Mouse (Mus musculus): Measurements from ENCODE around the gene Cacna2d2.

DNA sequence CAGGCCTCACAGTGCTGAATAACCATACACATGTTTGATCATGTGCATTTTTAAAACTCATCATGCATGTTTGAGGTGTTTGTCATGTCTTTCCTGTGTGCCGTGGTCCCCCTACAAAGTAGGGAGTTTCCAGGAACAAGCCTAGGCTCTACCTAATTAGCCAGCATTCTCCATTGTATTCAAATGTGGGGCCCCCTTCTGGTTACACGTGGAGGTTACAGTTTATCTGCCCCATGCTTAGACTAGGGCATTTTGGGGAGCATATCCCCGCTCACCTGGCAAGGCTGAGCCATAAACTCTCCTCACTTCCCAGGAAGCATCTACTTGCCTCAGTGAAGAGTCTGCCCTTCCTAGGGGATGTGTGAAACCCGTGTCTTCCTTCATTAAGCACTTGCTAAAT is 3.0 kb upstream of the Cacna2d2 start:
- TF ChIP-seq FLI1 (IDR thresholded peaks at IDR 0.05; ENCODE audit: low read length) (no peak), GATA1 (IDR thresholded peaks at IDR 0.05; ENCODE audit: borderline replicate concordance, low read length) (no peak)

Measured in megakaryocyte, embryonic 14.5 days (primary cell).